Mouse (Mus musculus): ENCODE measurements around the gene Mospd1.
A peak's percentile ranks its signal among the peaks of the same experiment; 100 is the strongest.

The Mospd1 gene

GRCm38 (mm10) chrX:53370366-53370740 is at the start of gene Mospd1:
Gene Mospd1 (minus strand): TSS chrX:53370502.
- DNase-seq (ENCODE audit: low read depth, low spot score) = peak; percentile 87

GRCm38 (mm10) chrX:53386362-53386761 is 16.1 kb upstream of the Mospd1 start:
- no peak for DNase-seq (ENCODE audit: low read depth, low spot score)

DNA sequence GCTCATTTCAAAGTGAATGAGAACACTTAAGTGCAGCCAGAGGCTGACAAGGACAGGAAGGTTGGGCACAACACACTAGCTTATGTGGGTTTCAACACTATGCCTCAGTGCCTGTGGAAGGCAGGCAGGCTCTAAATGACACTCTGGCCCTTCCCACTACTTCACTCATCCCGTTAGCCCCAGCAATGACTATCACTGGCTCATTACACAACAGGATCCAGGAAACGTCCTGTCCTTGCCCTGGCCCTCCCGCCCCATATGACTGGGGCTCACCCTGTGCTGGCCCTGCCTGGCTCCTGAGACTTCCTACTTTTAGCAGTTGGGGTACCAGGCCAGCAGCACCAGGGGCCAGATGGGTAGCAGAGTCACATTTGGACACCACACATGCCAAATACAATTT is 12.8 kb upstream of the Mospd1 start:
- no peak for DNase-seq (ENCODE audit: low read depth, low spot score)

DNA sequence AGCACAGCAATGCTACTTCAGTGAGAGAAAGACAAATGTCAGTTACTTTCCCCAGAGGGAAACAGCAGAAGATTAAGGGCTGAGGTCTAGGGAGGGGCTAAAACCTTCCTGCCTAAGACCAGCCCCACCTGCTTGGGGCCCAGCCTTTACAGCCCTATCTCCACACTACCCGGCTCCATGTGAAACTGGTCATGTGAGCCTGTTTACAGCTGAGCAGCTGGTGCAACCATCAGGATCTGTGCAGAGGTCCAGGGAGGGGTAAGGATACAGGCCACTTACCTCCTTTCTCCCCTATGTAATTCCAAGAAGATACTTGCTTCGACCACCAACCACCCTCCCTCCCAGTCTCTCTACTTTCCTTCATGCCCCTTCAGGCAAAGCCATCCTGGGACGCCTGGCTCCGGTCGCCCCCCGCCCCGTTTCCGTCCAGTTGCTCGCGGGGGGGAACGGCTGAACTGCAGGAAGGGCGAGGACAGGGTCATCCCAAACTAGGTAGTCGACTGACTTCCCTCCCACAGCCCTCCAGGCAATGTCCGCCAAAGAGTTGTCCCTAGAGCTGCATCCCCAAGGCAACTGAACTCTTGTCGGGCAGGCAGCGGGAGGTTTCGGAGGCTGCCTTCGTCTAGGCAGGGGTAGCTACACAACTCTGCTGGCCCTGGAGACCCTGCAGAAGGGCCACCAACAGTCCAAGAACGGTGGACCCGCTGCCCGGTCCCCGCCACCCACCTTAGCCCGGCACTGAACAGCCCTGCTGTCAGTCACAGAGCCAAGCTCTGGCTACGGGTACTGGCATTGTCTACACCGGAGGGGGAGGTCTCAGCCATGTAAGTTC is 552 bp downstream of the Mospd1 start:
- peak; percentile 44 for DNase-seq (ENCODE audit: low read depth, low spot score)

GRCm38 (mm10) chrX:53364668-53365383 is 5.5 kb downstream of the Mospd1 start:
- no peak for DNase-seq (ENCODE audit: low read depth, low spot score)

GRCm38 (mm10) chrX:53348374-53348773 is 21.9 kb downstream of the Mospd1 start:
- no peak for DNase-seq (ENCODE audit: low read depth, low spot score)

DNA sequence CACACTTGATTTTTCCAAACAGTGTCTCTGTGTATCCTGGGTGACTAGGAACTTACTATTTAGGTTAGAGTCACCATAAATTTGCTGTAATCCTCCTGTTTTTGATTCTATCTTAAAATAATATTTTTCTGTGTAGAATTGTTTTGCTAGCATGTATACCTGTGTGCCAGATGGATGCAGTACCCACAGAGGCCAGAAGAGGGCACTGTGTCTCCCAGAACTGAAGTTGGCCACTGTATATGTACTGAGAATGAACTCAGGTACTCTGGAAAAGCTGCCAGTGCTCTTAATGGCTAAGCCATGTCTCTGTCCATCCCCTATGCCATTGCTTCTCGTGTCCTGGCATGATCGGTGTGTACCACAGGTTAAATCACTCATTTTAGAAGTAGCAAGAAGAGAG is 28.8 kb downstream of the Mospd1 start:
- peak; percentile 45 for DNase-seq (ENCODE audit: low read depth, low spot score)

- no peak for DNase-seq (ENCODE audit: low read depth, low spot score)
These were observed 32.9 kb downstream of the Mospd1 start for GRCm38 (mm10) chrX:53337355-53337754.

DNA sequence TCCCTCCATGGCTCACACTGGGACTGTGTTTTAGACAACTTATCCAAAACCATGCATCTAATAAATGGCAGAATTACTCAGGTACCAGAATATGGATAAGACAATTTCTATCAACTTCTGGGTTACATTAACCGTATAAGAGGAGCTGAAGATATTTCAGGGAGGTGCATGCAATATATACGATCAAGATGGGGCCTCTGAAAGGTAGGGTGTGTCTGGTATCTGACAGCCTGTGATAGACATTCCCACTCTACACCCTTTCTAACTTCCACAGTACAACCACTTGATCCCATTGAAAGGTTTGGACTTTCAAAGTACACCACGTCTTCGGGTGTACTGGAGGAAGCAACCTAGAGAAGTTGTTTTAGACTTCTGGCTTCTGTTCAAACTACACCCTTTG is 39.9 kb downstream of the Mospd1 start:
- DNase-seq (ENCODE audit: low read depth, low spot score) = no peak

GRCm38 (mm10) chrX:53321111-53321510 is 49.2 kb downstream of the Mospd1 start:
- DNase-seq (ENCODE audit: low read depth, low spot score) = no peak

DNA sequence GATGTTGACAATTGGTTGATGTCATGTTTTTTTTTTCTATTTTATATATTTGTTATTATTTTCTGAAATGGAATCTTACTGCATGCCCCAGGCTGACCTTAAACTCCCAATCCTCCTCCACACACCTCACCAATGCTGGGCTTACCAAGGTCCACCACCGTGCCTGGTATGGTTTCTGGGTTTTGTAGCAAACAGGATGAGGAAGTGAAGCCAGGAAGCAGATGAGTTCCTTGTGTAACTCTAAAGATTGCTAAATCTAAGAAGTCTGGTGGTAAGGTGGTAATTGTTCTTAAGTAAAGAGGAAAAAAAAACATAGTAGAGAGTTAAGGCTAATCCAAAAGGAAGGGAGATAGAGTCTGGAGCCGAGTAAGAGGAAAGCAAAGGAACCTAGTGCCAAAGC is 49.7 kb downstream of the Mospd1 start:
- DNase-seq (ENCODE audit: low read depth, low spot score) = no peak

Measured in A20 (cell line).